Mouse (Mus musculus) thymus, adult 2 months (tissue): ENCODE data around the gene Olig1.

Source experiments
- CTCF ChIP-seq: fragments of 200-500 bp; IDR thresholded peaks from 2 replicates; pipeline ENCODE4 v1.5.1; 2012; ENCODE audit warnings: mild to moderate bottlenecking, control low read depth, low read length, moderate library complexity, borderline replicate concordance; ENCODE audit not compliant: control insufficient read depth, poor library complexity, insufficient read depth; ENCODE audit errors: extremely low read depth
- POLR2A ChIP-seq: fragments of 200-500 bp; IDR thresholded peaks from 2 replicates; pipeline ENCODE4 v1.6.1; 2012; ENCODE audit warnings: mild to moderate bottlenecking, low read length, control low read depth, moderate library complexity; ENCODE audit not compliant: control insufficient read depth, poor library complexity, insufficient read depth; ENCODE audit errors: extremely low read depth

GRCm38 (mm10) chr16:91260861-91261260, 8.7 kb upstream of the Olig1 start:
- no peak for TF ChIP-seq POLR2A
- TF ChIP-seq CTCF = no peak
